Mouse (Mus musculus) erythroblast, embryonic 14.5 days (primary cell): ENCODE results near the gene 3100002H09Rik.

ENCODE experiments used
- GATA1 ChIP-seq: IDR thresholded peaks from 2 replicates; pipeline ENCODE4 v1.6.1; 2012; ENCODE audit warnings: low read length, inconsistent platforms, mixed read lengths
- TAL1 ChIP-seq: IDR thresholded peaks from 3 replicates; pipeline ENCODE4 v1.6.1; 2012; ENCODE audit warnings: low read length, inconsistent platforms, mixed read lengths

DNA sequence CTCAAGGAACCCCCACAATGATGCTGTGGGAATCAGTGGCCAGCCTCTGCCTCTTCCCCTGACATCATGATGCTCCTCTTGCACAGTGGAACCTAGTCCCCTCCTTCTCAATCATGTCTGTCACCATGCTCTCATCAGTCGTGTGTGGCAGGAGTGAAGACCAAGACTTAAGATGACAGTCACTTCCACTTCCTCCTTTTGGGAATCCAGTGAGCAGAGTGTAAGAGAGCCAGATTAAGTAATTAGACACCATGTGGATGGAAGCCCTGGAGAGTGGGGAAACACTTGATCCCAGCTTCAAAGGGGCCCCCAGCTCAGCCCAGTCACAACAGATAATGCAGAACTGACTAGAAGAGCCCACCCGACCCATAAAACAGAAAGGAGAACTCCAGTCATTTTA lies 47.2 kb downstream of the 3100002H09Rik start:
- TF ChIP-seq TAL1: no peak
- no peak for TF ChIP-seq GATA1
